Mouse (Mus musculus) testis, adult 2 months (tissue): ENCODE measurements around the gene Fam161a. TPM values are rescaled to one million over a fixed set of nuclear protein-coding genes. Genes with fewer than 3 reads are reported as not detected.

ENCODE experiments used
- H3K27ac ChIP-seq: fragments of 200-500 bp; 2 replicates; pipeline ENCODE4 v1.5.1; 2012; ENCODE audit warnings: low read depth, low read length; ENCODE audit not compliant: control insufficient read depth, insufficient read depth
- H3K27me3 ChIP-seq: fragments of 200-500 bp; 2 replicates; pipeline ENCODE4 v1.6.1; 2012; ENCODE audit warnings: mild to moderate bottlenecking, low read length, moderate library complexity; ENCODE audit not compliant: control insufficient read depth, insufficient read depth
- H3K36me3 ChIP-seq: fragments of 200-500 bp; 2 replicates; pipeline ENCODE4 v1.6.1; 2012; ENCODE audit warnings: mild to moderate bottlenecking, low read length; ENCODE audit not compliant: control insufficient read depth, insufficient read depth
- H3K4me1 ChIP-seq: fragments of 200-500 bp; 2 replicates; pipeline ENCODE4 v1.6.1; 2012; ENCODE audit warnings: low read length; ENCODE audit not compliant: control insufficient read depth, insufficient read depth
- H3K4me3 ChIP-seq: fragments of 200-500 bp; 2 replicates; pipeline ENCODE4 v1.5.1; 2012; ENCODE audit warnings: low read depth, mild to moderate bottlenecking, low read length, moderate library complexity, mixed read lengths; ENCODE audit not compliant: control insufficient read depth
- CTCF ChIP-seq: fragments of 200-500 bp; IDR thresholded peaks from 2 replicates; pipeline ENCODE4 v1.5.1; 2012; ENCODE audit warnings: low read depth, mild to moderate bottlenecking, inconsistent platforms, low read length, moderate library complexity; ENCODE audit not compliant: control insufficient read depth, insufficient read depth, insufficient replicate concordance
- POLR2A ChIP-seq: fragments of 200-500 bp; IDR thresholded peaks from 2 replicates; pipeline ENCODE4 v1.6.1; 2012; ENCODE audit warnings: low read depth, mild to moderate bottlenecking, inconsistent platforms, low read length, moderate library complexity; ENCODE audit not compliant: control insufficient read depth
- polyA plus RNA-seq: library from polyadenylated mRNA; depleted of rRNA; stranded (reverse); fragments of >200 nt; gene quantifications from 2 replicates; pipeline ENCODE4 v1.2.3, GENCODE M21; 2012

Fam161a gene
- polyA plus RNA-seq, 1 experiment = 75.9 TPM

DNA sequence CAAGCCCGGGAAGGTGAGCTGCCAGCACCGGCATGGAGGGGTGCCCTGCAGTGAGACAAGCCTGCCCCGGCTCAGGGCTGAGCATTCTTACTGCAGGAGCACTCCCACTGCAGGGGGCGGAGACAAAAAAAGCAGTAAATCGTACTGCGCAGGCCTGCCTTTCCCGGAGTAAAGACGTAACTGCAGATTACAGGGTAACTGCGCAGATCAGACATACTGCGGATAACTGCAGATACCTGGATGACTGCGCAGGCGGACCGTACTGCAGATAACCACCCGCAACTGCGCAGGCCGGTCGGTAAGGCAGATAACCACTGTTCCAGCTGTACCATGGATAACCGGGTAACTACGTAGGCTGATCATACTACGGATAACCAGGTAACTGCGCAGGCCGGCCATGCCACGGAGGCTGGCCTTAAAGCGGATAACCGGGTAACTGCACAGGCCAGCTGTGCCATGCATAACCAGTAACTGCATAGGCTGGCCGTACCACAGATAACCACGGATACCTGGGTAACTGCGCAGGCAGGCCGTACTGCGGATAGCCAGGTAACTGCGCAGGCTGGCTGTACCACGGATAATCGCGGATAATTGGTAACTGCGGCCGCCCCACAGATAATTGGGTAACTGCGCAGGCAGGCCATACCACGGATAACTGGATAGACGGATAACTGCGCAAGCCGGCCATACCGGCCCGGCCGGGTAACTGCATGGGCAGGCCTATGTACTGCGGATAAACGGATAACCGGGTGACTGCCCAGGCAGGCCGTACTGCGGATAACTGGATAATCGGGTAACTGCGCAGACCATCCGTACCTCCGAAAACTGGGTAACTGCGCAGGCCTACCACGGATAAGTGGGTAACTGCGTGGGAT is 35.3 kb upstream of the Fam161a start, which contains the start of gene Zrsr1:
TSS of gene Zrsr1 (plus strand) at position 171 of the 875 bp plus-strand sequence.
- peak within 1 kb of the TSS; percentile 97 for H3K27ac ChIP-seq
- peak within 1 kb of the TSS; percentile 94 for H3K4me3 ChIP-seq
- no peaks in the 10 kb centered on the region for H3K36me3 ChIP-seq
- peaks cover 11% of the 10 kb centered on the region for H3K4me1 ChIP-seq
- no peaks in the 10 kb centered on the region for H3K27me3 ChIP-seq
- TF ChIP-seq CTCF (no peak), POLR2A (peak; percentile 49; the same call in 1 of the 2 replicates)

- peak overlapping the region; percentile 97 for H3K27ac ChIP-seq
- no peaks in the 10 kb centered on the region for H3K36me3 ChIP-seq
- H3K27me3 ChIP-seq = no peaks in the 10 kb centered on the region
- peak overlapping the region; percentile 94 for H3K4me3 ChIP-seq
- H3K4me1 ChIP-seq = peaks cover 11% of the 10 kb centered on the region
- peak; percentile 30; the same call in 1 of the 2 replicates for TF ChIP-seq CTCF
- peak; percentile 85; the same call in 1 of the 2 replicates for TF ChIP-seq POLR2A
Observed at GRCm38 (mm10) chr11:22972746-22973526, 34.4 kb upstream of the Fam161a start.

DNA sequence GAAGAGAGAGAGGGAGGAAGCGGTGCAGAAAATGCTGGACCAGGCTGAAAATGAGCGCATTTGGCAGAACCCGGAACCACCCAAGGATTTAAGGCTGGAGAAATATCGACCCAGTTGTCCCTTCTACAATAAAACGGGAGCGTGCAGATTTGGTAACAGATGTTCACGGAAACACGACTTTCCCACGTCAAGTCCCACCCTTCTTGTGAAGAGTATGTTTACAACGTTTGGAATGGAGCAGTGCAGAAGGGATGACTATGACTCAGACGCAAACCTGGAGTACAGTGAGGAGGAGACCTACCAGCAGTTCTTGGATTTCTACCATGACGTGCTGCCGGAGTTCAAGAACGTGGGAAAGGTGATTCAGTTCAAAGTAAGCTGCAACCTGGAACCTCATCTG is 33.7 kb upstream of the Fam161a start:
- peaks cover 11% of the 10 kb centered on the region for H3K4me1 ChIP-seq
- H3K27me3 ChIP-seq = no peaks in the 10 kb centered on the region
- TF ChIP-seq CTCF (no peak), POLR2A (no peak)
- peak overlapping the region; percentile 86 for H3K4me3 ChIP-seq
- H3K36me3 ChIP-seq = no peaks in the 10 kb centered on the region
- peak overlapping the region; percentile 61; the same call in 1 of the 2 replicates for H3K27ac ChIP-seq

- peaks cover 14% of the 10 kb centered on the region for H3K4me1 ChIP-seq
- H3K36me3 ChIP-seq = no peaks in the 10 kb centered on the region
- TF ChIP-seq POLR2A = no peak
- no peak for TF ChIP-seq CTCF
- no peak overlapping the region for H3K4me3 ChIP-seq
- no peak overlapping the region for H3K27ac ChIP-seq
- H3K27me3 ChIP-seq = no peaks in the 10 kb centered on the region
Observed at GRCm38 (mm10) chr11:22978215-22978614, 29.1 kb upstream of the Fam161a start.

- no peak overlapping the region for H3K4me3 ChIP-seq
- no peaks in the 10 kb centered on the region for H3K27me3 ChIP-seq
- TF ChIP-seq CTCF (no peak), POLR2A (no peak)
- H3K4me1 ChIP-seq = peaks cover 13% of the 10 kb centered on the region
- H3K36me3 ChIP-seq = no peaks in the 10 kb centered on the region
- no peak overlapping the region for H3K27ac ChIP-seq
Observed at GRCm38 (mm10) chr11:22978711-22979110, 28.6 kb upstream of the Fam161a start.

- H3K27ac ChIP-seq = no peak overlapping the region
- peaks cover 10% of the 10 kb centered on the region for H3K4me1 ChIP-seq
- TF ChIP-seq CTCF = no peak
- no peak for TF ChIP-seq POLR2A
- no peaks in the 10 kb centered on the region for H3K27me3 ChIP-seq
- H3K36me3 ChIP-seq = no peaks in the 10 kb centered on the region
- no peak overlapping the region for H3K4me3 ChIP-seq
Observed at GRCm38 (mm10) chr11:22979221-22979620, 28.1 kb upstream of the Fam161a start.

GRCm38 (mm10) chr11:22981041-22981440 is 26.3 kb upstream of the Fam161a start:
- H3K27ac ChIP-seq = no peak overlapping the region
- no peaks in the 10 kb centered on the region for H3K36me3 ChIP-seq
- no peaks in the 10 kb centered on the region for H3K27me3 ChIP-seq
- H3K4me3 ChIP-seq = peak overlapping the region; percentile 48
- no peak for TF ChIP-seq CTCF
- no peak for TF ChIP-seq POLR2A
- peaks cover 8% of the 10 kb centered on the region for H3K4me1 ChIP-seq
